Mouse (Mus musculus) kidney, embryonic 16.5 days (tissue): ENCODE results near the gene Acot7. TPM values are rescaled to one million over a fixed set of nuclear protein-coding genes. Genes with fewer than 3 reads are reported as not detected.
A peak's percentile ranks its signal among the peaks of the same experiment; 100 is the strongest.

Experiments
- ATAC-seq: fragments of 200-750 bp; cut with Nextera tagmentation; 2 replicates; pipeline ENCODE4 v1.8.0; 2017; ENCODE audit warnings: moderate TSS enrichment; ENCODE audit not compliant: low FRiP score, low TSS enrichment
- H3K27ac ChIP-seq: fragments of 300-500 bp; sonication (generic); 2 replicates; pipeline ENCODE4 v1.5.1; 2014; ENCODE audit warnings: low read length
- H3K27me3 ChIP-seq: fragments of 300-500 bp; sonication (generic); 2 replicates; pipeline ENCODE4 v1.6.1; 2014; ENCODE audit warnings: low read length, control low read depth, mixed read lengths; ENCODE audit not compliant: insufficient read depth
- H3K36me3 ChIP-seq: fragments of 300-500 bp; sonication (generic); 2 replicates; pipeline ENCODE4 v1.6.1; 2014; ENCODE audit warnings: low read length, control low read depth, mixed read lengths; ENCODE audit not compliant: insufficient read depth
- H3K4me1 ChIP-seq: fragments of 300-500 bp; sonication (generic); 2 replicates; pipeline ENCODE4 v1.6.1; 2014; ENCODE audit warnings: low read length, control low read depth, mixed read lengths; ENCODE audit not compliant: insufficient read depth
- H3K4me2 ChIP-seq: fragments of 300-500 bp; sonication (generic); replicated peaks from 2 replicates; pipeline ENCODE4 v1.6.1; 2014; ENCODE audit warnings: low read depth, low read length
- H3K4me3 ChIP-seq: fragments of 300-500 bp; sonication (generic); 2 replicates; pipeline ENCODE4 v1.5.1; 2014; ENCODE audit warnings: mild to moderate bottlenecking, low read length
- H3K9ac ChIP-seq: fragments of 300-500 bp; sonication (generic); replicated peaks from 2 replicates; pipeline ENCODE4 v1.6.1; 2014; ENCODE audit warnings: low read length
- H3K9me3 ChIP-seq: fragments of 300-500 bp; sonication (generic); 2 replicates; pipeline ENCODE4 v1.6.1; 2016; ENCODE audit warnings: low read length, control low read depth
- WGBS: fragments of 180-500 bp; shearing (Covaris S2); extraction: QIAGEN DNeasy Blood & Tissue Kit; methylation state at CpG from one replicate; pipeline ENCODE4 v1.1.7; 2014; 5-methylcytosine and 5-hydroxymethylcytosine counted together
- polyA plus RNA-seq: library from polyadenylated mRNA; unstranded; fragments of >200 nt; fragmentation: Nextera tagmentation; extraction: Ambion mirVana; gene quantifications from 2 replicates; pipeline ENCODE4 v1.2.1, GENCODE M21; 2015

Gene Acot7
- polyA plus RNA-seq, 1 experiment from 2014 or later: 76.4 TPM

DNA sequence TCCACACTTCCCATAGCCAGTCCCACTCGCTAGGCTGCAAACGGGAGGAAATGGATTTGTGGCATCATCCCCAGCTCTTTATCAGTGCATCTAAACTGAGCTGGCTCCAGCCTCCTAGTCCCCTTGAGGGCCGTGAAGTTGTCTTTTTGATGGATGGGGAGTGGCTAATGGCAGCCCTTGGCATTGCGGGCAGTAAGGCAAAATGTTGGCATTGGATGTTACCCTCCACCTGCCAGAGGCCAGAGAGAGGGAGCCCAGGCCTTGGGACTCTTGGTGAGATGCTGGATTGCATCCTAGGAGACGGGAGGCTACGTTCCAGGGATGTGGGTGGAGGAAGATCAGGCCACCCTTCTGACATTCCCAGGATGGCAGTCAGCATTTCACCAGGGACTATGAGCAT is 128.1 kb downstream of the Acot7 start:
- Histone ChIP-seq H3K4me2 (no peak overlapping the region), H3K9ac (no peak overlapping the region), H3K27me3 (peaks cover 6% of the 10 kb centered on the region; the same call in 1 of the 2 replicates), H3K4me3 (no peak overlapping the region), H3K4me1 (peaks cover 9% of the 10 kb centered on the region; the same call in 1 of the 2 replicates), H3K27ac (no peak overlapping the region), H3K36me3 (peaks cover 18% of the 10 kb centered on the region), H3K9me3 (no peaks in the 10 kb centered on the region)
- ATAC-seq: no peak
- 66% methylated on average over 6 of the region's 6 CpGs for WGBS

- WGBS: 82% methylated on average over 9 of the region's 9 CpGs
- H3K9ac ChIP-seq: no peak overlapping the region
Observed at GRCm38 (mm10) chr4:152307542-152307941, 129.6 kb downstream of the Acot7 start.

GRCm38 (mm10) chr4:152312186-152312585 is 134.3 kb downstream of the Acot7 start:
- H3K9ac ChIP-seq: no peak overlapping the region
- H3K27me3 ChIP-seq: peaks cover 67% of the 10 kb centered on the region
- H3K4me3 ChIP-seq: peak overlapping the region; percentile 42
- no peak for ATAC-seq
- WGBS: 3% methylated on average over 14 of the region's 14 CpGs
- no peaks in the 10 kb centered on the region for H3K9me3 ChIP-seq
- H3K27ac ChIP-seq: no peak overlapping the region
- no peaks in the 10 kb centered on the region for H3K36me3 ChIP-seq
- H3K4me2 ChIP-seq: peak overlapping the region; percentile 64
- peaks cover 30% of the 10 kb centered on the region for H3K4me1 ChIP-seq

More at GRCm38 (mm10) chr4:152307542-152307941, 129.6 kb downstream of the Acot7 start:
- H3K9me3 ChIP-seq: no peaks in the 10 kb centered on the region
- H3K4me3 ChIP-seq: no peak overlapping the region
- no peak overlapping the region for H3K4me2 ChIP-seq
- H3K27me3 ChIP-seq: peaks cover 21% of the 10 kb centered on the region
- peaks cover 11% of the 10 kb centered on the region for H3K4me1 ChIP-seq
- no peak overlapping the region for H3K27ac ChIP-seq
- no peak for ATAC-seq
- peaks cover 16% of the 10 kb centered on the region for H3K36me3 ChIP-seq

- Histone ChIP-seq H3K36me3 (no peaks in the 10 kb centered on the region), H3K4me1 (peaks cover 32% of the 10 kb centered on the region), H3K9me3 (no peaks in the 10 kb centered on the region), H3K4me2 (peak overlapping the region; percentile 64), H3K9ac (peak overlapping the region; percentile 48), H3K4me3 (peak overlapping the region; percentile 42), H3K27me3 (peaks cover 75% of the 10 kb centered on the region), H3K27ac (no peak overlapping the region)
- ATAC-seq: peak; percentile 69
- WGBS: under 1% methylated on average over 29 of the region's 29 CpGs
Observed at GRCm38 (mm10) chr4:152313211-152313632, 135.3 kb downstream of the Acot7 start.

DNA sequence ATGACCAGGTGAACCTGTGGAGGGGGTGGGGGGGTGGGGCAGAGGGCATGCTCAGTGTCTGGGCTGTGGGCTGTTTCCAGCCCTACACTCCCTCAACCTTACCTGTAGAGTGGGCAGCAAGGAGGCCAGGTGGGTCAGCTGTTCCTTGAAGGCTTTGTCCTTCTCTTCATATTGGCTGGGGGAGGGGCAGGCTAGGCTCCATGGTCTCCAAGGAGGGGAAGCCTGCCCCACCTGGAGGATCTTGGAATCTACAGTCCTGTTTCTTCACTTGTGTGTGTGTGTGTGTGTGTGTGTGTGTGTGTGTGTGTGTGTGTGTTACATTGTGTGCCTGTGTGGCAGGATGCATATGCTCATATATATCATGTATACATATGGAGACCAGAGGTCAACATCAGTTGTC is 136.0 kb downstream of the Acot7 start:
- Histone ChIP-seq H3K36me3 (no peaks in the 10 kb centered on the region), H3K4me1 (peaks cover 39% of the 10 kb centered on the region), H3K9me3 (no peaks in the 10 kb centered on the region), H3K9ac (no peak overlapping the region), H3K27ac (no peak overlapping the region), H3K27me3 (peaks cover 75% of the 10 kb centered on the region), H3K4me2 (peak overlapping the region; percentile 64), H3K4me3 (no peak overlapping the region; the same call in 1 of the 2 replicates)
- peak; percentile 13; the same call in 1 of the 2 replicates for ATAC-seq

- no peaks in the 10 kb centered on the region for H3K36me3 ChIP-seq
- no peak for ATAC-seq
- H3K4me2 ChIP-seq: peak overlapping the region; percentile 62
- H3K27me3 ChIP-seq: peaks cover 72% of the 10 kb centered on the region
- no peaks in the 10 kb centered on the region for H3K9me3 ChIP-seq
- H3K4me1 ChIP-seq: peaks cover 41% of the 10 kb centered on the region
- H3K4me3 ChIP-seq: peak overlapping the region; percentile 39
- no peak overlapping the region for H3K27ac ChIP-seq
- under 1% methylated on average over 43 of the region's 43 CpGs for WGBS
- peak overlapping the region; percentile 48; the same call in 1 of the 2 replicates for H3K9ac ChIP-seq
Observed at GRCm38 (mm10) chr4:152315498-152316213, 137.7 kb downstream of the Acot7 start.

DNA sequence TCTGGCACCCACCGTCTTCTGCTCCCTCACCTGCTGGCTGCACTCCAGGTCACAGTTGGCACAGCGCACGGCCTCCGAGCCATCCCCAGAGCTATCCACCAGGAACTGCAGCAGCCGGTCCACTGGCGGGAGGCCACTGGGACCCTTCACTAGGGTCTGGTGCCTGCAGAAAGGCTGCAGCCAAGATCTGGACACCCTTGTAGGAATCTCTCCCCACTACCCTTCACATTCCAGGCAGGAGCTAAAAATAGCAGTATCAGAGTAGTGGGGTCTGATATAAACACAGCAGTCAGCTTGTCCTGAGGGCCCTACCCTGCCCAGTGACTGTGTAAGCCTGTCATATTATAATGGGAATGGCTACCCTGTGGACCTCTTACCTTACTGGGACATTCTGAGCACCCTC is 139.7 kb downstream of the Acot7 start:
- H3K4me3 ChIP-seq: no peak overlapping the region
- H3K36me3 ChIP-seq: no peaks in the 10 kb centered on the region
- no peaks in the 10 kb centered on the region for H3K9me3 ChIP-seq
- no peak for ATAC-seq
- H3K27me3 ChIP-seq: peaks cover 52% of the 10 kb centered on the region
- H3K27ac ChIP-seq: no peak overlapping the region
- 87% methylated on average over 6 of the region's 6 CpGs for WGBS
- H3K4me2 ChIP-seq: no peak overlapping the region
- no peak overlapping the region for H3K9ac ChIP-seq
- peaks cover 34% of the 10 kb centered on the region for H3K4me1 ChIP-seq

- ATAC-seq: peak; percentile 5; the same call in 1 of the 2 replicates
- peak within 1 kb of the TSS; percentile 57 for H3K4me2 ChIP-seq
- H3K4me3 ChIP-seq: peak within 1 kb of the TSS; percentile 33
- no peak within 1 kb of the TSS for H3K27ac ChIP-seq
- peaks cover 26% of the 10 kb centered on the region for H3K4me1 ChIP-seq
- H3K27me3 ChIP-seq: peaks cover 43% of the 10 kb centered on the region
- H3K9me3 ChIP-seq: no peaks in the 10 kb centered on the region
- no peaks in the 10 kb centered on the region for H3K36me3 ChIP-seq
- WGBS: 5% methylated on average over 26 of the region's 26 CpGs
- peak within 1 kb of the TSS; percentile 61 for H3K9ac ChIP-seq
Observed at GRCm38 (mm10) chr4:152318517-152319234, 140.7 kb downstream of the Acot7 start, which contains the start of gene Rnf207. Gene Rnf207 (minus strand): TSS chr4:152318993.
